In the genomic region with DNA sequence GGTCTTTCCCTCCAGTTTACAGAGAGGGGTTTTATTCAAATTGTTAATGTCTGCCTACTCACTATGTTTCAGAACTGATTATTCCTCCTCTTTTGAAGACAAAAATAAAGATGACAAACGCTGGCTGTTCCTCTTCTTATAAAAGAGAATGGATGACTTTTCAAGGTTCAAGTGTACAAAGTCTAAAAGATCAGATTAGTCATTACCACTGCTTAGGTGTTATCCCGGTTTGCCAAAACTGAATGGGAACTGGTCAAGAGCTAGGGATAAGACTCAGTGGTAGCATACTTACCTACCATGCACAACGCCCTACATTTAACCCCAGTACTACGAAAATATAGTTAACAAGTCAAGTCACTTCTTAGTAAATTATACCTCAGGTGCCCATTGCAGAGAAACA, we compare ENCODE assay signal across 19 mouse cellular contexts.
"Had no signal": no experiment of that assay in that cellular context is flagged by ENCODE, and none has a peak within 500 bp of the region (broad histone marks: within the 10 kb centered on the region; RNA-seq: fewer than 3 reads in every experiment).

No protein-coding gene starts in this region.

- DNase-seq: lung, adult 18-20 months; lung, embryonic 14.5 days; lung, postnatal 10 days; lung, postnatal 4 days; midbrain, embryonic 14.5 days; retina, postnatal 1 day; right cerebral cortex, adult 18-20 months; right cerebral cortex, postnatal 25 days; right cerebral cortex, postnatal 4 days; spleen, adult 18-20 months; thymus, adult 18-20 months; thymus, postnatal 14 days; thymus, postnatal 36 days had no signal

- ATAC-seq: midbrain, embryonic 16.5 days had no signal

- H3K27ac ChIP-seq: midbrain, embryonic 10.5 days; midbrain, embryonic 12.5 days; neural tube, embryonic 13.5 days; neural tube, embryonic 15.5 days had no signal

- H3K9me3 ChIP-seq: midbrain, embryonic 10.5 days; midbrain, embryonic 12.5 days; neural tube, embryonic 13.5 days; neural tube, embryonic 15.5 days had no signal

- H3K4me2 ChIP-seq: lung, embryonic 14.5 days; midbrain, embryonic 12.5 days; neural tube, embryonic 13.5 days; neural tube, embryonic 15.5 days had no signal

- H3K4me3 ChIP-seq: midbrain, embryonic 10.5 days; midbrain, embryonic 12.5 days; myocyte; neural tube, embryonic 13.5 days; neural tube, embryonic 15.5 days had no signal

- H3K36me3 ChIP-seq: midbrain, embryonic 10.5 days; midbrain, embryonic 12.5 days; neural tube, embryonic 13.5 days; neural tube, embryonic 15.5 days had no signal

- H3K9ac ChIP-seq: lung, embryonic 14.5 days; midbrain, embryonic 12.5 days; neural tube, embryonic 13.5 days; neural tube, embryonic 15.5 days had no signal

- H3K4me1 ChIP-seq: midbrain, embryonic 10.5 days; midbrain, embryonic 12.5 days; neural tube, embryonic 13.5 days; neural tube, embryonic 15.5 days had no signal
